Mouse (Mus musculus): Measurements from ENCODE around the gene Psen2.

GRCm38 (mm10) chr1:180222007-180222406, 41.2 kb downstream of the Psen2 start:
- no peak for TF ChIP-seq CTCF (IDR thresholded peaks at IDR 0.05; ENCODE audit: control insufficient read depth, insufficient read depth, low read length)
- no peak for TF ChIP-seq POLR2A (IDR thresholded peaks at IDR 0.05; ENCODE audit: borderline replicate concordance, control insufficient read depth, low read depth, low read length)

All from bone marrow, adult 2 months (tissue).